14 mouse cellular contexts compared by ENCODE assay signal in genomic region chr3:109308468-109308867, GRCm38 (mm10).
"Had no signal": no experiment of that assay in that cellular context is flagged by ENCODE, and none has a peak within 500 bp of the region (broad histone marks: within the 10 kb centered on the region; RNA-seq: fewer than 3 reads in every experiment).

No protein-coding gene starts in this region.

- H3K27ac ChIP-seq: kidney, postnatal 0 days; limb, embryonic 15.5 days; liver, embryonic 14.5 days; midbrain, embryonic 13.5 days; neural tube, embryonic 15.5 days had no signal

- H3K36me3 ChIP-seq: limb, embryonic 15.5 days; midbrain, embryonic 13.5 days; neural tube, embryonic 15.5 days had no signal

- H3K27me3 ChIP-seq: limb, embryonic 15.5 days; midbrain, embryonic 13.5 days; neural tube, embryonic 15.5 days had no signal

- H3K4me1 ChIP-seq: midbrain, embryonic 13.5 days had no signal

- H3K9ac ChIP-seq: limb, embryonic 15.5 days; liver, embryonic 14.5 days; midbrain, embryonic 13.5 days; neural tube, embryonic 15.5 days had no signal

- H3K4me2 ChIP-seq: limb, embryonic 15.5 days; midbrain, embryonic 13.5 days; neural tube, embryonic 15.5 days had no signal

- DNase-seq: kidney, adult 9 months; kidney, postnatal 36 days; layer of hippocampus, adult 9-11 months; layer of hippocampus, postnatal 36 days; lung, adult 18-20 months; lung, postnatal 36 days; spleen, adult 18-20 months; thymus, adult 18-20 months; thymus, postnatal 14 days had no signal

- H3K9me3 ChIP-seq: limb, embryonic 15.5 days; midbrain, embryonic 13.5 days; neural tube, embryonic 15.5 days had no signal

- H3K4me3 ChIP-seq: limb, embryonic 15.5 days; midbrain, embryonic 13.5 days; neural tube, embryonic 15.5 days had no signal

- ATAC-seq: midbrain, embryonic 13.5 days had no signal
